Mouse (Mus musculus): ENCODE data around the gene Nedd9.

GRCm38 (mm10) chr13:41476216-41476615 lies 10.9 kb downstream of the Nedd9 start:
- TF ChIP-seq PAX5 (IDR thresholded peaks at IDR 0.05; ENCODE audit: low read length) = no peak
- TF ChIP-seq MYC (IDR thresholded peaks at IDR 0.05; ENCODE audit: low read depth, low read length) = no peak
- TF ChIP-seq NRF1 (IDR thresholded peaks at IDR 0.05; ENCODE audit: low read depth, low read length) = no peak
- TF ChIP-seq POLR2AphosphoS2 (IDR thresholded peaks at IDR 0.05; ENCODE audit: low read depth, low read length) = no peak
- no peak for TF ChIP-seq USF2 (conservative IDR thresholded peaks at IDR 0.05; ENCODE audit: low read depth, low read length)
- TF ChIP-seq ZKSCAN1 (IDR thresholded peaks at IDR 0.05; ENCODE audit: borderline replicate concordance, low read depth, low read length) = no peak
- TF ChIP-seq MXI1 (IDR thresholded peaks at IDR 0.05; ENCODE audit: low read depth, low read length) = no peak
- TF ChIP-seq BHLHE40 (IDR thresholded peaks at IDR 0.05; ENCODE audit: low read depth, low read length) = no peak
- TF ChIP-seq POLR2A (IDR thresholded peaks at IDR 0.05; ENCODE audit: low read depth, low read length) = no peak
- TF ChIP-seq CHD1 (IDR thresholded peaks at IDR 0.05; ENCODE audit: low read depth, low read length) = no peak
- no peak for TF ChIP-seq CHD2 (IDR thresholded peaks at IDR 0.05; ENCODE audit: low read length)
- no peak for TF ChIP-seq CTCF (conservative IDR thresholded peaks at IDR 0.05 in 1 of 2, IDR thresholded peaks at IDR 0.05 in 1 of 2; ENCODE audit: low read depth in 2 of 2, low read length in 2 of 2)
- no peak for TF ChIP-seq UBTF (IDR thresholded peaks at IDR 0.05; ENCODE audit: low read depth, low read length)
- TF ChIP-seq ZMIZ1 (IDR thresholded peaks at IDR 0.05; ENCODE audit: low read depth, low read length) = no peak
